Mouse (Mus musculus) testis, adult 2 months (tissue): ENCODE data around the gene Ggcx. TPM values are rescaled to one million over a fixed set of nuclear protein-coding genes. Genes with fewer than 3 reads are reported as not detected.

Experiments
- H3K27ac ChIP-seq: fragments of 200-500 bp; 2 replicates; pipeline ENCODE4 v1.5.1; 2012; ENCODE audit warnings: low read depth, low read length; ENCODE audit not compliant: control insufficient read depth, insufficient read depth
- H3K27me3 ChIP-seq: fragments of 200-500 bp; 2 replicates; pipeline ENCODE4 v1.6.1; 2012; ENCODE audit warnings: mild to moderate bottlenecking, low read length, moderate library complexity; ENCODE audit not compliant: control insufficient read depth, insufficient read depth
- H3K36me3 ChIP-seq: fragments of 200-500 bp; 2 replicates; pipeline ENCODE4 v1.6.1; 2012; ENCODE audit warnings: mild to moderate bottlenecking, low read length; ENCODE audit not compliant: control insufficient read depth, insufficient read depth
- H3K4me1 ChIP-seq: fragments of 200-500 bp; 2 replicates; pipeline ENCODE4 v1.6.1; 2012; ENCODE audit warnings: low read length; ENCODE audit not compliant: control insufficient read depth, insufficient read depth
- H3K4me3 ChIP-seq: fragments of 200-500 bp; 2 replicates; pipeline ENCODE4 v1.5.1; 2012; ENCODE audit warnings: low read depth, mild to moderate bottlenecking, low read length, moderate library complexity, mixed read lengths; ENCODE audit not compliant: control insufficient read depth
- CTCF ChIP-seq: fragments of 200-500 bp; IDR thresholded peaks from 2 replicates; pipeline ENCODE4 v1.5.1; 2012; ENCODE audit warnings: low read depth, mild to moderate bottlenecking, inconsistent platforms, low read length, moderate library complexity; ENCODE audit not compliant: control insufficient read depth, insufficient read depth, insufficient replicate concordance
- POLR2A ChIP-seq: fragments of 200-500 bp; IDR thresholded peaks from 2 replicates; pipeline ENCODE4 v1.6.1; 2012; ENCODE audit warnings: low read depth, mild to moderate bottlenecking, inconsistent platforms, low read length, moderate library complexity; ENCODE audit not compliant: control insufficient read depth
- polyA plus RNA-seq: library from polyadenylated mRNA; depleted of rRNA; stranded (reverse); fragments of >200 nt; gene quantifications from 2 replicates; pipeline ENCODE4 v1.2.3, GENCODE M21; 2012; rRNA removed

Gene Ggcx
- polyA plus RNA-seq, 1 experiment, result 4.1 TPM

- no peaks in the 10 kb centered on the region for H3K4me1 ChIP-seq
- no peaks in the 10 kb centered on the region for H3K36me3 ChIP-seq
- H3K27me3 ChIP-seq, result no peaks in the 10 kb centered on the region
- TF ChIP-seq CTCF (no peak), POLR2A (no peak)
- H3K4me3 ChIP-seq, result no peak overlapping the region
- H3K27ac ChIP-seq, result no peak overlapping the region
These were observed 65.7 kb downstream of the Ggcx start for GRCm38 (mm10) chr6:72479645-72480421.

DNA sequence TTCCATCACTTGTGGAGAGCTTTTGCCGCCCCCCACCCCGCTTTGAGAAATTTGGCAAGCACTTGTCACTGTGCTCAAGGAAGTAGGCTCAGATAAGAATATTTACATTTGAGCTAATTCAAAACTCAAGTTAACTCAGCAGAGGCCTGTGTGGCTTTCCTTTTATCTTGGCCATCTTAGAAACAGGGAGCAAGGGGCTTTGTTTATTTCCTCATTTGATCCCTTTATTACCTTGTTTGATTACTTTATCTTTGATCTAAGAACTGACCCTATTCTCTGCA lies 66.3 kb downstream of the Ggcx start:
- H3K36me3 ChIP-seq, result no peaks in the 10 kb centered on the region
- no peaks in the 10 kb centered on the region for H3K27me3 ChIP-seq
- no peak overlapping the region for H3K4me3 ChIP-seq
- H3K4me1 ChIP-seq, result no peaks in the 10 kb centered on the region
- no peak for TF ChIP-seq CTCF
- H3K27ac ChIP-seq, result no peak overlapping the region

Other genes starting within 250 kb of the Ggcx start
- 390 and 420 TPM in 2 replicates for gene Atoh8, start 178.7 kb upstream of the Ggcx start, polyA plus RNA-seq
- gene Sftpb, start 109.7 kb upstream of the Ggcx start, polyA plus RNA-seq, result 0.06 and 0.16 TPM in 2 replicates
- gene Usp39, start 69.1 kb upstream of the Ggcx start, polyA plus RNA-seq, result 29.0 and 29.3 TPM in 2 replicates
- gene 0610030E20Rik, start 67.0 kb upstream of the Ggcx start, polyA plus RNA-seq, result 19.6 and 21.5 TPM in 2 replicates
- 6.6 and 8.7 TPM in 2 replicates for gene Tmem150a, start 58.9 kb upstream of the Ggcx start, polyA plus RNA-seq
- gene Rnf181, start 47.4 kb upstream of the Ggcx start, polyA plus RNA-seq, result 284 and 298 TPM in 2 replicates
- 25.8 and 26.6 TPM in 2 replicates for gene Vamp5, start 33.8 kb upstream of the Ggcx start, polyA plus RNA-seq
- 14.8 and 16.0 TPM in 2 replicates for gene Vamp8, start 23.6 kb upstream of the Ggcx start, polyA plus RNA-seq
- gene Mat2a, start 25.2 kb downstream of the Ggcx start, polyA plus RNA-seq, result 55.5 and 67.4 TPM in 2 replicates
- 76.8 and 77.0 TPM in 2 replicates for gene Sh2d6, start 107.4 kb downstream of the Ggcx start, polyA plus RNA-seq
- gene Capg, start 130.1 kb downstream of the Ggcx start, polyA plus RNA-seq, result 1.3 and 4.1 TPM in 2 replicates
- 40.2 and 46.0 TPM in 2 replicates for gene Elmod3, start 184.1 kb downstream of the Ggcx start, polyA plus RNA-seq
- gene Retsat, start 184.2 kb downstream of the Ggcx start, polyA plus RNA-seq, result 9.4 and 11.0 TPM in 2 replicates
- 21.4 and 29.8 TPM in 2 replicates for gene Tgoln1, start 202.7 kb downstream of the Ggcx start, polyA plus RNA-seq